Mouse (Mus musculus) thymus, postnatal 14 days (tissue): Measurements from ENCODE around the gene Gm49355.
A peak's percentile ranks its signal among the peaks of the same experiment; 100 is the strongest.
"Not testable (repeated sequence)": the region's sequence is repeated elsewhere in the genome, so short reads cannot be mapped to it uniquely, and the experiment has no call there.

ENCODE experiments used
- DNase-seq: peaks from one replicate; pipeline ENCODE4 v3.0.0; 2021

Gm49355 gene

DNA sequence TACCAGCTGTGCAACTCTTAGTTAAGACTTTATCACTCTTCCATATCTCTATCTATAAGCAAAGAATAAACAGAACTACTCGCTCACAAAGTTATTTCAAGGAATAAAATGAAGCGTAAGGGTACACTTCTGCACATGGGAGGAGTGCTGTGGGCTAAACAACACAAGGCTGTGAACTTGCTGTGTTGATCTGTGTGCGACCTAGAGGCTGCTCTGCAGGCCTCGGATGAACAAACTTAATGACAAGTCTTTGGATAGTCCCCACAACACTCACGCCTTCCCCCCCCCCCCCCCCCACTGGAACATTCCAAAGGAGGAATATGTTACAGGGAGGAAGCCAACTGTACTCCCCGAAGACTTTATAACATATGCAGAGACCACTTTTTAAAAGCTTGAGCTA is at the start of gene Gm49355:
Gene Gm49355, plus strand, starts transcription at position 336 of the 400 bp plus-strand sequence.
- DNase-seq: no peak

DNA sequence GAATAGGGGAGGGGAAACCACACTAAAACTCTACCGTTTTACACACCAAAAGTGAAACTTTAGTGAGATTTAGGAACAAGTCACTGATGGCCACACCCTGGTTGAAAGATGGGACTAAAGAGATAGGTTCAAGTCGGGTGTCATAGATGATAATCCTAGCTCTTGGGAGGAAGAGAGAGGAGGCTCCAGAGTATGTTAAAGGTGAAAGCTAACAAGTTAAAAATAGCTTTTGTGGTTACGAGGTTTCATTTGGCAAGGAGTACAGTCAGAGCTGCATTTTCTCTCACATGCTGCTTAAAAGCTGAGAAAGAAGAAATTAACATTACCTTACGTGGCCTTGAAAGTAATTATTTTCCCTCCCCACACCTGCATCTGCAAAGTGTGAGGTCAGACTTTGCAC is 40.0 kb upstream of the Gm49355 start:
- DNase-seq: no peak

DNA sequence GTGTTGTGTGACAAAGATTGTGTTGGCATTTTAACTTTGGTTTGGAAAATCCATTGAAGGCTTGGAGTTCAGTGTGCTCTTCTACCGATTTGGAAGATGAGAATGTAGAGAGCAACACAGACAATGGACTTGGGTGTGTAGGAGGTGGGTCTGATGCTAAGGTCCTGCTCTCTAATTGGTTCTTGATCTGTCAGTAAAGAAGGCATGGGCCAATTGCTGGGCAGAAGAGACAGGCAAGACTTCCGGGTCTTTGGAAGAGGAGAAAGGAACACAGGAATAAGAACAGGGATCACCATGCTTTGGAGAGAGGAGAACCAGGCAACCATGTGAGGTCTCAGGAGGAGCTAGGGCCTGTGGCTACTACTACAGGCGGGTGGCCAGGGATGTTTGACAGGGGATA is 7.7 kb upstream of the Gm49355 start:
- DNase-seq: no peak

DNA sequence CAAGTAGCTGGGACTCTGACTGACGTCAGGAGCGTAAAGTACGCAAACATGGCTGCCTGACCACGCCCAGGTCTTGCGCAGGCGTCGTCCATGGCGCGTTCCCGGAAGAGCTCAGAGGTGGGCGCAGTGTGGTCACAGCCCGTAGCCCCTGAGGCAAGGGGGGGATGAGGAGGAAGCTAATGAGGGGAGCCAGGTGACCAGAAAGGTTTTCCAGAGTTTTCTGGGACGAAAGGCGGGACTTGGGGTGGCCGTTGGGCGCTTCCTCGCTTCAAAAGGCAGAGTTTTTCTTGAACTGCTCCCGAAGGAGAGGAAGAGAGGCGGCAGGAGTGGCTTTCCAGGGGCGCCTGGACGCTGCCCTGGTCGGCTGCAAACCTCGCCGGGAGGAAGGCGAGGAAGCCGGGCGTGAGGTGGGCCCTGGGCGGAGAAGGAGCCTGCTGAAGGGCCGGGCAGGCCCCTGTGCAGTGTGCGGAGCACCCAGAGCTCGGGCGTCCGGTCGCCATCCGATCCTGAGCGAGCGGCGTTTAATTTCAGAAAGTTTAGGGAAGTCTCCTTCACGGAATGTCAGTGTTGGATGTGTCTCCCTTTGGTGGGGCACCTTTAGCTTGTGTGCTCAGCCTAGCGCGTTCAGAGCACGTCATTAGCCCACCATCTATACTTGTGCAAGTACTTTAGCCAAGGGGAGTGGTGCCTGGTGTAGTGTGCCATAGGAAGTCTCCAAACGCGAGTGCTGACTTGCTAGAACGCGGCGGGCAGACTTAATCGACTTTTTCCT is 551 bp downstream of the Gm49355 start, which contains the start of gene 3830406C13Rik:
Gene 3830406C13Rik, plus strand, starts transcription at position 33 of the 772 bp plus-strand sequence.
- peak; percentile 83 for DNase-seq

DNA sequence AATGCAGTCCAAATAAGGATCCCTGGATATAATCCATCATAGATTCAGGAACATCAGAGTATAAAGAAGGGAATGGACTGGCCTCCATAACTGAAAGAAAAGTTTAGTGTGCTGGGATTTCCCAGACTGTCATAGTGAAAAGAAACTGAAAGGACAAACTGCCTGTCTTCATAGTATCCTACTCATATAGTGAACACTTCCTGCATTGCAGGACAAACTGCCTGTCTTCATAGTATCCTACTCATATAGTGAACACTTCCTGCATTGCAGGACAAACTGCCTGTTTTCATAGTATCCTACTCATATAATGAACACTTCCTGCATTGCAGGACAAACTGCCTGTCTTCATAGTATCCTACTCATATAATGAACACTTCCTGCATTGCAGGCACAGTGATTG is 6.0 kb downstream of the Gm49355 start:
- DNase-seq: not testable (repeated sequence)

DNA sequence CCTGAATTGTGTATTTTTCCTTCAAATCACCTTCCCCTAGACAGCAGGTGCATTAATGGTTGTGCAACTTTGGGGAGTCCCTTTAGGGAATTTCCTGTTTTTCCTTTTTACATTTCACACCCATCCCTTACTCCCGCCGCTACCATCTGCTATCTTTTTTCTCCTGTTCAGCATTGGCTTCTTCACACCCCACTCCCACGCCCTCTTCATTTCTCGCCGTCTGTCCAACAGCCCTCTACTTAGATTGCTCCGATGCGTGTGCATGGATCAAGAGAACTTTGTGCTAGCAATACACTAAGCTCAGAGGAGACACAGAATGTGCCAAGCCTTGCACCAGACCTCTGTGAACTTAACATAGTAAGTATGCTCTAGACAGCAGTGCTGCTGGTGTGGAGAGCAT is 12.6 kb downstream of the Gm49355 start:
- DNase-seq: no peak

DNA sequence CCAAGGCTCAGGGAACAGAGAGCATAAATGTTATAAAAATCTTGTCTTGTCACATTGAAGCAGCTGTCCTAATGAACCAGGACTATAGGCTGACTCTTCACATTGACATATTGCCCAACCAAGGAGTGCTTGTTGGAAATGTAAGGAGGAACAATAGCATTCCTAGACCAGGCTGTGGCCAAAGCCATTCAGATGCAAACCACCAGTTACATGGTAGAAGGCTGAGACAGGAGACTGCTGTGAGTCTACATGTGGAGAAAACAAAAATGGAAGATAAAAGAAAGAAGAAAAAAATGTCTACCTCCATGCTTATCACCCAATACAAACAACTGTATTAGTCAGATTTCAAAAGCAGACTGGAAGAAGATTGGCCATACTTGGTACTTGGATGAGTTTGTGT is 15.4 kb downstream of the Gm49355 start:
- no peak for DNase-seq

DNA sequence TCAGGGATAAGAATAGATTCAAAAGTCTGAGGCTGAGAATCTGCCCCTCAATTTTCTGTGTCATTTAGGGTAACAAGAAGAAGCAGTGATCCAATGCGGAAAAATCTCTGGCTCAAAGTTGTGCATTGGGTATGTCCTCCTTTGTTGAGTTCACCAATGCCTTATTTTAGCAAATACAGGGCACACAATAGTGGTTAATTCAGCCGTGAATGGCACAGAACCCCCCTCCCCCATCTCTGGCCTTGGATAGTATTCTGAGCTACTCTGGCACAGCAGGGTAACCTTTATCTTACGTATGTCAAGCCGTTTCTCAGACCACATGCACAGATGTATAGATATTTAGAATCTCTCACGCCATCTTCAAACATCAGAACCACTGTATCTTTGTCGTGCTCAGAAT is 15.9 kb downstream of the Gm49355 start:
- DNase-seq: no peak

DNA sequence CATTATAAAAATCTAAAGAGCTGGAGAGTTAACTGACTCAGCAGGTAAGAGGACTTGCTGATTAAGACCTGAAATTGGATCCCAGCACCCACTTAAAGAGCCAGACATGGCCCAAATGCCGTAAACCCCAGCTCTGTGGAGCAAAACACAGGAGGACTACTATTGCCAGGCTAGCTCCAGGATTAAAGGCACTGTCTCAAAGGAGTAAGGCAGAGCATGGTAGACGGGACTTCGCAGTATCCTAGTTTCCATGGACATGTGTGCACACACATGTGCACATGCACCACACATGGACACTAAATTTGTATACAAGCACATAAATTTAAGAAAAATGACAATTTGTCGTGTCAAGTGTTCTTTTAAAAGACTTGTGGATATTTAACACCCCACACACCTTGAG is 16.5 kb downstream of the Gm49355 start:
- no peak for DNase-seq

DNA sequence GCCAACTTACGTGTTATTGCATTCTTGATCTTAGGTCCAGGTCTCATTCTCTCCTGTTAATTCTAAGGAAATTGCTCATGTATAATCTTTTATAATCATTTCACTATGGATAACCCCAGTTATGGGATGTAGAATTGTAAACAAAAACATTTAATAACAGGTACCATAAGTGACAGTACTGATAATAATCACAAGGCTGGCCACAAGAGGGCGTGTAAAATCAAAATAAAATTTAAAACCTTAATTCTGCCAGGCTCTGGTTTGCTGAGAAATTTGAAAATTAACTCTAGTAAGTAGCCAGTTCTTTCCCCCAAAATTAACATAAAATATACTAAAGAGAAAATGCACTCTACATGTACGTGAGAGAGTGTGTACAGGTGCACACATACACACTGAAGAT is 16.9 kb downstream of the Gm49355 start:
- no peak for DNase-seq

DNA sequence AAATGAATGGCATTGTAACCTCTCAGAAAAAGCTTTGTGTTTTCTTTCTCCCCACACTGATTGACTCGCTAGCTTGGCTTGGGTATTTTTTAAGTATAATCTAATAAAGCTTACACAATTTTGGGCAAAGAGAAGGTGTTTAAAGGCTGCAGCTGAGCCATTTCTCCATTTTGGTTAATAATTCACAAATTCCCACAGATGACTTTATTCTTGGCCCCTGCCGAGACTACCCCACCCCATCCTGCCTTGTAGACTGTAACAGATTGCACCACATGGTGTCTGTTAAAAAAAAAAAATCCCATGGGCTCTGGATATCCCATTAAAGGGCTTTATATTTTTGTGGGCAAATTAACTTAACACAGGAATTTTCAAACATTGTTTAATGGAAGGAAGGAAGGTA is 19.3 kb downstream of the Gm49355 start:
- DNase-seq: no peak

DNA sequence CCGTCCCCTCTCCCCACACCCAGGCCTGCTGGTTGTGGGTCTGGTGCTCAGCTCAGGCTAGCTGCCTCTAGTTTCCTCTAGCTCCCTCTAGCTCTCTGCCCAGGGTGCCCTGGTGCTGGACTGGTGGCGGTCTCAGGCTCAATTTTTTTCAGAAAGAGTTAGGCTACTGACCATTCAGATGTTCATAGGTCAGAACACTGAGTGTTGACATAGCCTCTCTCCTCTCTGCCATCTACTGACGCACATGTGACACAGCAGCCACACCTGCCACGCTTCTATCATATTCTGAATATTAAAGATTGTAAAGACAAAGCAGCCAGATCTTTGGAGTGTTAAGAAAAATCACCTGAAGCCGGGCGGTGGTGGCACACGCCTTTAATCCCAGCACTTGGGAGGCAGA is 49.8 kb downstream of the Gm49355 start:
- DNase-seq: no peak

DNA sequence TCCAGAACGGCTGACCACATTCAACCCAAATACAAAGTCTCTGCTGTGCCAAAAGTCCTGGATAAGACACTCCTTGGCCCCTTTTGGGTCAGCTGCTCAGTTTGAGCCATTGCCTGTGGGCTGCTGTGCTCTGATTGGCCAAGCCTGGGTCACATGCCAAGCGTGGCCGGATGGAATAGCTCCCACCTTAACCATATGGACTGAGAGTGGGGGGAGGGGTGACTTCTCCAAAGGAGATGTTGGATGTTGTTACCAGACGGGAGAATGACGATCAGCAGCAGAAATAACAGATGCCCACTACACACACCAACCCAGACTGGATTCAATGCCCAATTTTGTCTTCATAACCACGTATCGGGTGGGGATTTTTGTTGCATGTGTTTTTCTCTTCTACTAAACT is 51.1 kb downstream of the Gm49355 start:
- no peak for DNase-seq

DNA sequence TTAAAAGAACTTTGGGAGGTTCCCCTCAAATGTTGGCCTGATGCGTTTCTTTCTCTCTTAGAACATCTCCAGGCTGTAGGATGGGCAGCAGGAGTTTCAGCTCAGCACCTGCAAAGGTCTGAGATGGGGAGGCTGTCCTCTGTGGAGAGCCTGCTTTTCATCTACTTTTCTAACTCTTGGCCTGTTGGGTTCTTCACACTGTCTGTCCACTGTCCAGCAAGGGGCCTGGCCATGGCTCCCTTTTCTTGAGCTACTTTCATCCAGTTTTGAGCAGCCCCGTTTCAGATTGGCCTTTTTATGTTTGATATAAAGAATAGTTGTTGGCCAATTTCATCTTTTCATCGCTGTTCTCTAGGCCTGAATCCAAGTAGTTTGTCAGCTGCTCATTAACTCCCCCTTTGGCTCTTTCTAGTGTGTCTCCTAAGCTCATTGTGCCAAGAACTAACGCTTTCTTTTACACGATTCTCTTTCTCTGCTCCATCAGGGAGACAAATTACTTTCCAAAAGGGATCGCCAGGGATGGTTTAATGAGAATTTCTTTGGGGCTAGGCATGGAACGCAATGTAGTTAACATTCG is 53.7 kb downstream of the Gm49355 start:
- no peak for DNase-seq

DNA sequence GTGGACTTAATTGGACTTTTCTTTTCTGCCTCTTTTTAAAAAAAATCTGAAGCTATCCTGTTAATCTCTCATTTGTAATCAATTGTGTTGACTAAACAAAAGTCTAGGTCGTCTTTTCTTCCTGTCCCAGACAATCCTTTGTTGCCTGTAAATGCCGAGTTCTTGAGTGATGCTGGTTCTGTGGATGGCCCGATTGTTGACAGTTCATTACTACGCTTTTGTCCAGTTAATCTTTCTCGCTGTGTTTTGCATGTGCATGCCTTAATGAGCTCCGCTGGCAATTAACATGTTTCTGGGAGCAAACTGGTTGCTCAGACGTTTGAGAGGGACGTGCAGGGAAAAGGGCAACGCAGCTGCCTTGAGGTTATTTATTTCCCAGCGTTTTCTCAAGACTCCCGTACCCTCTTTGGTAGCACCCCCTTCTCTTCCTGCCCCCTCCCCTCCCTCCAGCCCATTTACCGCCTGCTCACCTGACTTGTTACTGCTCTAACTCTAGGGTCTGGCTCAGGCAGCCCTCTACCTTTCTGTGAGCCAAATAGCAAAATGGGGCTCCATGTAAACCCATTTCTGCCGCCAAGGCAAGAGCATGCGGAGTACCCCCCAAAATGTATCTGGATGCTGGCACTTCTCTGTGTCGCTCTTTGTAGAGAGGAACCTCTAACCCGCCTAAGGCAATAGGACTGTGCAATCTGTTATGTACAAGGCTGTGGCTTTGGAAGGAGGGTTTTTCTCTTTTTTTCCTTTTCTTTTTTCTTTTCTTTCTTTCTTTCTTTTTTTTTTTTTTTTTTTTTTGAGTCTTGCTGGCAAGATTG is 54.4 kb downstream of the Gm49355 start:
- DNase-seq: no peak

DNA sequence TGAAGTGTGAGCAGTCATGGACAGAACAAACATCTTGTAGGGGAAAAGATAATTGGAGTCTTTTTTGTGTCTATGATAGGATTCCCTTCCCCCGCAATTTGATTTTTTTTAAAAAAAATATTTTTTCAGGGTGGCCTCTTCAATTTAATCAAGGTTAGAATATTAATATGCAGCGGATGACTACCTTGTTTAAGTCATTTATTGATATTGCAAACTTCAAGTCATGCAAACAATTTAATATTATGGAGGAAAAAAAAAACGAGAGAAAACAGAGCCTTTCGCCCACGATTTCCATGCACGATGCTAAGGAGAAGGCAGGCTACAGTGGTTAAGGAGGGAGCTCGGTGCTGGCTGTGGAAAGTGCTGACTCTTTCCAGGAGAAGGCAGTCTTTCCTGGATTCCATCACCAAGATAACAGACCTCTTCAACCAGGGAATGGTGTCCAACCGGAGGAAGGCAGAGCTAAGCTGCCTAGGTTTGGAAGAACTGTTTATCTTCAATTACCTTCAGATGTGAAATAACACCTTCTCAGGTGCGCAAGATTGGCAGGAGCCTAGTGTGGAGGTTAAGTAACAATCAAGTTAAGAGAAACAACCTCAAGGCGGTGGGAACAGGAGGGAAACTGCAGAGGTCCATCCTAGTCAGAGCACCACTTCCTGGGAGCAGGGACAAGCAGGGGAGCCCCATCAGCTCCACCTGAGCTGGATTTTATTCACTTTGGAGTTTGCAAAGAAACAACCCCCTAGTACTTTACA is 55.2 kb downstream of the Gm49355 start:
- no peak for DNase-seq

DNA sequence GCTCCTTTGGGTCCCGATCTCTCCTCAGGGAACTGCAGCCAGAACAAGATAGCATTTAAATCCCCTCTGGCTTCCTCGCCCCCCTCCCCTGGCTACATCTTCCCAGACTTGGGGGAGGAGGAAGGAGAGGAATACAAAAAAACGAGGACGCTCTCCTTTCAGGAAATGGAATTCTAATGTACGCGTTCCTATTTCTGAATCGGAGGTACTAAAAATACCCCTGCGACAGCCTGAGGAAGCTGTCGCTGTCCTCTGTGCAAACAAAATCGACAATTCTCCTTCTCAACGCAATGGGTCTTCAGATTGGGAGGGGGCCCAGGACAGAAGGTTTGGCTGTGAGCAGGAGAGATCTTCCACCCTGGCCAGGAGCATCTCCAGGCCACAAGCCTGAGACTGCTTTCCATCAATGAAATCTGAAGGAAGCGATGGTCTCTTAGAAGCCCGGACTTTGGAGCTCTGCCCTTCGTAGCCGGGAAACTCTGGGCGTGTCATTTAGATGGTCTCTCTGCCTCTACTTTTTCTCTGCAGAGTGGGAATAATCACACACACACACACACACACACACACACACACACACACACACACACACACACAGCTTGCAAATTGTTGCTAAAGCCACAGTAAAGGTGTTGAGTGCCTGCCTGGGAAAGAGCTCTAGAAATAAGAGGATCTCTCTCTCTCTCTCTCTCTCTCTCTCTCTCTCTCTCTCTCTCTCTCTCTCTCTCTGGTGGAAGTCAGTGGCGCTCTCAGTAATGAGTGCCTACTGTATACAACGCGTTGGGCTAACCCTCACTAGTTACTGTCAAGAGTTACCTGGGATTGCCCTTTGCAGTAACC is 56.7 kb downstream of the Gm49355 start:
- no peak for DNase-seq

DNA sequence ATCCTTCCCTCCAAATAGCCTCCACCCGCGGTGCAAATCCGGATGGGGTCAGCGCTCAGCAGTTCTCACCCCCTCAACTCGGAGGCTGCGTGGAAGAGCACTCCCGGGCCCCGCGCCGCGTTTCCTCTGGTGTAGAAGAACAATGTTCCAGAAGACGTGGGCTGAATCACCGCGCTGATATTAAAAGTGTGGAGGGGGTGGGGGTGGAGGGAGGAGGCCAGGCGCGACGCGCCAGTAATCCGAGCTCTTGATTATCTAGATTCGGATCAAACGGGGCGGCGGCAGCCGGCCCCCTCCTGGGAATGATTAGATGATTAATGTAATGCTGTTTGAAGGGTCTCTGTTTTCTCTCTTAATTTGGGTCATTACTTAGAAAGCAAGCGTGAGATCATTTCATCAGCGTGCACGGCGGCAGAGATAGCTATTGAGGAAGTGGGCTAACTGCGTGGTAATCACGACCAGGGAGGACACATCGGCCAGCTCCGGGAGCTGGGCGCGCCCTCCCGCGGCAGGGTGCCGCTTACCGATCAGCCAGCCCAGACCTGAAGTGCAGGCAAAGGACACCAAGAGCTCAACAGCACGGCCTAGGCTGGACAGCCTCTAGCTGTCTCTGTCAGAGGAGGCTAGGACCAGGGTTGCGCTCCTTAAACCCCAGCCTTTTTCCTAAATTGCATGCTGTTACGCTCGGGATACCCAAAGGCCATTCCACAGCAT is 57.5 kb downstream of the Gm49355 start:
- no peak for DNase-seq

DNA sequence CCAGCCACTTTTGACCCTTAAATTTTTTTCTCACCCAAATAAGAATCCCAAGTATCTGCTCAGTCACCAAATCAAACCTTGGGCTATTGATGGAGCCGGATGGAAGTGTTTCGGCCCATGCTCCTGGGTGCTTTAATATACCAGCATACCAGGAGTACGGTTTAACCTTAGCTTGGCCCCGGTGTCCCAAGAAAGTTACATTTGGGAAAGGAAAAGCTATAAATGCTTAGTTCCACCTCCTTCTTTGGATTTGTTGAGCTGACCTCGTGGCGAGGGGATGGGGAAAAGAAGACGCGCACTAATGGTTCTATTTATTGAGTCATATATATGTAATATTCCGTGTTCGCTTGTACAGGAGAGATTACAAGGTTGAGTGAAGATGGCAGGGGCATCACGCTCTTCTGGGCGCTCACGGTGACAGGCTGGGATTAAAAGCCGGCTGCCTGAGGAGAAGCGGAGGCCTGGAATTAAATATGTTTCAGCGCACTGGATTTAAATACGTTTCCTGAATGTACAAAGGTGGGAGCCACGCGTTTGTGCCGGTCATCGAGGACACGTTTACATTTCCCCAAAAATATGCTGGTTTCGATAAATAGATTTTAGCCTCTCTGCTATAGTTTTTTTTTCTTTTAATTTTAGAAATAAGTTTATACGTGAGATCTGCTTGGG is 58.1 kb downstream of the Gm49355 start:
- no peak for DNase-seq

DNA sequence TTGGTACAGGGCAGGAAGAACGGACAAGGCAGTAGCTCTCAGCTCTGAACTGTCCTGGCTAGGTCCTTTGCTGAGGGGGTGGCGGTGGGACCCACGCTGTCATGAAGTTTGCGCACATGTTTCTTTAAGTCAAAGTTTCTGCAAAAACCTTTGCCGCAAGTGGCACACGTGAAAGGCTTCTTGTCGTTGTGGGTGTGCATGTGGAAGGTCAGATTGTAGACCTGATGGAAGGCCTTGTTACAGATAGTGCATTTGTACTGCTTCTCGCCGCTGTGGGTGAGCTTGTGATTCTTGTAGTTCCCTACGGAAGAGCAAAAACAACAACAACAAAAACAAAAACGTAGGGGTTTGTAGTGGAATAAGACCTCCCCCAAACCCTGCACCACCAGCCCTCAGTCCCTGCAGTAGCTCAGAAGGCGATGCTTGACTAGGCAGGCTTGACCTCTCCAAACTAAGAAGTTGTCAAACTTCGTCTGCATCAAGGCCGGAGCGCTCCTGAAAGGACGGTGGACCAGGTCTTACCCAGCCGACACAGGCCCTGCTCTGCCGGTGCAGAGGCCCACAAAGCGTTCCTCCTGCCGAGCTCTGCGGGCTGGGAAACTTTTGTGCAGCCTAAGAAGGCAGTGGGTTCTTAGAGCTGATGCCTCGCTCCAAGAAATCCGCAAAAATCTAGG is 58.8 kb downstream of the Gm49355 start:
- no peak for DNase-seq
